Mouse (Mus musculus) hindbrain, postnatal 0 days (tissue): ENCODE data around the gene Fam98a. TPM values are rescaled to one million over a fixed set of nuclear protein-coding genes. Genes with fewer than 3 reads are reported as not detected.
A peak's percentile ranks its signal among the peaks of the same experiment; 100 is the strongest.

Experiments used
- ATAC-seq: fragments of 200-750 bp; cut with Nextera tagmentation; 2 replicates; pipeline ENCODE4 v1.8.0; 2017; ENCODE audit warnings: mild to moderate bottlenecking, moderate TSS enrichment, moderate library complexity
- DNase-seq: peaks from one replicate; pipeline ENCODE4 v3.0.0-alpha.2; 2015; ENCODE audit warnings: low spot score
- H3K27ac ChIP-seq: fragments of 300-500 bp; sonication (generic); 2 replicates; pipeline ENCODE4 v1.5.1; 2014; ENCODE audit warnings: mild to moderate bottlenecking
- H3K27me3 ChIP-seq: fragments of 300-500 bp; sonication (generic); 2 replicates; pipeline ENCODE4 v1.6.1; 2014; ENCODE audit warnings: low read length, mixed read lengths; ENCODE audit not compliant: insufficient read depth
- H3K36me3 ChIP-seq: fragments of 300-500 bp; sonication (generic); 2 replicates; pipeline ENCODE4 v1.6.1; 2014; ENCODE audit warnings: low read length, mixed read lengths; ENCODE audit not compliant: insufficient read depth
- H3K4me1 ChIP-seq: fragments of 300-500 bp; sonication (generic); 2 replicates; pipeline ENCODE4 v1.6.1; 2014; ENCODE audit warnings: antibody characterized with exemption, low read length, mixed read lengths; ENCODE audit not compliant: insufficient read depth
- H3K4me2 ChIP-seq: fragments of 300-500 bp; sonication (generic); 2 replicates; pipeline ENCODE4 v1.6.1; 2014; ENCODE audit warnings: low read depth, mild to moderate bottlenecking, low read length, moderate library complexity, mixed read lengths
- H3K4me3 ChIP-seq: fragments of 300-500 bp; sonication (generic); 2 replicates; pipeline ENCODE4 v1.5.1; 2014; ENCODE audit warnings: low read length
- H3K9ac ChIP-seq: fragments of 300-500 bp; sonication (generic); replicated peaks from 2 replicates; pipeline ENCODE4 v1.6.1; 2014; ENCODE audit warnings: mild to moderate bottlenecking, low read length, moderate library complexity, mixed read lengths
- H3K9me3 ChIP-seq: fragments of 300-500 bp; sonication (generic); 2 replicates; pipeline ENCODE4 v1.6.1; 2016; ENCODE audit warnings: low read length, mixed read lengths
- CTCF ChIP-seq: IDR thresholded peaks from 2 replicates; pipeline ENCODE4 v1.5.1; 2016; ENCODE audit warnings: antibody characterized with exemption, control low read depth, low read depth
- WGBS: fragments of 180-500 bp; shearing (Covaris S2); extraction: QIAGEN DNeasy Blood & Tissue Kit; methylation state at CpG from one replicate; pipeline ENCODE4 v1.1.7; 2014; 5-methylcytosine and 5-hydroxymethylcytosine counted together
- polyA plus RNA-seq: library from polyadenylated mRNA; unstranded; fragments of >200 nt; fragmentation: Nextera tagmentation; extraction: Ambion mirVana; gene quantifications from 2 replicates; pipeline ENCODE4 v1.2.1, GENCODE M21; 2015
- total RNA-seq: library from RNA; depleted of rRNA; stranded (reverse); fragments of >200 nt; gene quantifications from 2 replicates; pipeline ENCODE4 v1.2.3, GENCODE M21; 2014

Gene Fam98a
- total and polyA plus RNA-seq, 2 experiments from 2014 or later: 15.1 to 23.1 TPM

- 94% methylated on average over 4 of the region's 4 CpGs for WGBS
- no peak for ATAC-seq
- H3K4me3 ChIP-seq: no peak overlapping the region
Observed at GRCm38 (mm10) chr17:75535612-75536011, 16.1 kb downstream of the Fam98a start.

GRCm38 (mm10) chr17:75534314-75535020, 17.3 kb downstream of the Fam98a start:
- H3K4me3 ChIP-seq: no peak overlapping the region
- no peaks in the 10 kb centered on the region for H3K9me3 ChIP-seq
- ATAC-seq: peak; percentile 47; the same call in 1 of the 2 replicates
- no peak overlapping the region for H3K9ac ChIP-seq
- TF ChIP-seq CTCF: no peak
- 71% methylated on average over 12 of the region's 12 CpGs for WGBS
- DNase-seq: no peak
- H3K4me1 ChIP-seq: no peaks in the 10 kb centered on the region
- H3K4me2 ChIP-seq: no peak overlapping the region
- H3K36me3 ChIP-seq: peaks cover 19% of the 10 kb centered on the region
- H3K27me3 ChIP-seq: no peaks in the 10 kb centered on the region
- no peak overlapping the region for H3K27ac ChIP-seq

More at GRCm38 (mm10) chr17:75535612-75536011, 16.1 kb downstream of the Fam98a start:
- H3K27me3 ChIP-seq: no peaks in the 10 kb centered on the region
- H3K9ac ChIP-seq: no peak overlapping the region
- no peaks in the 10 kb centered on the region for H3K9me3 ChIP-seq
- no peak overlapping the region for H3K4me2 ChIP-seq
- TF ChIP-seq CTCF: no peak
- peaks cover 19% of the 10 kb centered on the region for H3K36me3 ChIP-seq
- no peak overlapping the region for H3K27ac ChIP-seq
- DNase-seq: no peak
- H3K4me1 ChIP-seq: no peaks in the 10 kb centered on the region

- Histone ChIP-seq H3K27ac (no peak overlapping the region), H3K4me2 (no peak overlapping the region), H3K9me3 (no peaks in the 10 kb centered on the region), H3K4me1 (no peaks in the 10 kb centered on the region), H3K9ac (no peak overlapping the region), H3K4me3 (no peak overlapping the region), H3K27me3 (no peaks in the 10 kb centered on the region), H3K36me3 (peaks cover 5% of the 10 kb centered on the region; the same call in 1 of the 2 replicates)
- 66% methylated on average over 6 of the region's 6 CpGs for WGBS
- no peak for TF ChIP-seq CTCF
- ATAC-seq: no peak
- DNase-seq: no peak
Observed at GRCm38 (mm10) chr17:75532469-75532986, 19.2 kb downstream of the Fam98a start.

- H3K36me3 ChIP-seq: no peaks in the 10 kb centered on the region
- DNase-seq (no peak), ATAC-seq (no peak)
- TF ChIP-seq CTCF: no peak
- no peak overlapping the region for H3K27ac ChIP-seq
- no peak overlapping the region for H3K4me2 ChIP-seq
- WGBS: 85% methylated on average over 14 of the region's 14 CpGs
- H3K9ac ChIP-seq: no peak overlapping the region
- no peaks in the 10 kb centered on the region for H3K9me3 ChIP-seq
- H3K27me3 ChIP-seq: no peaks in the 10 kb centered on the region
- no peak overlapping the region for H3K4me3 ChIP-seq
- no peaks in the 10 kb centered on the region for H3K4me1 ChIP-seq
Observed at GRCm38 (mm10) chr17:75529222-75529935, 22.4 kb downstream of the Fam98a start.

GRCm38 (mm10) chr17:75526411-75526810, 25.3 kb downstream of the Fam98a start:
- no peak for TF ChIP-seq CTCF
- H3K4me1 ChIP-seq: no peaks in the 10 kb centered on the region
- no peak overlapping the region for H3K4me3 ChIP-seq
- DNase-seq: no peak
- 93% methylated on average over 1 of the region's 1 CpGs for WGBS
- no peaks in the 10 kb centered on the region for H3K36me3 ChIP-seq
- H3K27me3 ChIP-seq: no peaks in the 10 kb centered on the region
- H3K4me2 ChIP-seq: no peak overlapping the region
- H3K9ac ChIP-seq: no peak overlapping the region
- H3K9me3 ChIP-seq: no peaks in the 10 kb centered on the region
- no peak for ATAC-seq
- H3K27ac ChIP-seq: no peak overlapping the region

- no peaks in the 10 kb centered on the region for H3K4me1 ChIP-seq
- H3K4me3 ChIP-seq: no peak overlapping the region
- no peaks in the 10 kb centered on the region for H3K9me3 ChIP-seq
- TF ChIP-seq CTCF: no peak
- H3K4me2 ChIP-seq: no peak overlapping the region
- no peaks in the 10 kb centered on the region for H3K27me3 ChIP-seq
- no peak for DNase-seq
- H3K27ac ChIP-seq: no peak overlapping the region
- no peak overlapping the region for H3K9ac ChIP-seq
- whole genome bisulfite sequencing: 73% methylated on average over 3 of the region's 3 CpGs
- H3K36me3 ChIP-seq: no peaks in the 10 kb centered on the region
- ATAC-seq: no peak
Observed at GRCm38 (mm10) chr17:75523812-75524211, 27.9 kb downstream of the Fam98a start.
